Mouse (Mus musculus) hindbrain, embryonic 13.5 days (tissue): ENCODE data around the gene Bbs9. TPM values are rescaled to one million over a fixed set of nuclear protein-coding genes. Genes with fewer than 3 reads are reported as not detected.

Experiments used
- ATAC-seq: fragments of 200-750 bp; cut with Nextera tagmentation; 2 replicates; pipeline ENCODE4 v1.8.0; 2017; ENCODE audit warnings: moderate TSS enrichment; ENCODE audit not compliant: low FRiP score
- H3K27ac ChIP-seq: fragments of 300-500 bp; sonication (generic); 2 replicates; pipeline ENCODE4 v1.5.1; 2015; ENCODE audit warnings: inconsistent platforms, mild to moderate bottlenecking, moderate library complexity
- H3K27me3 ChIP-seq: fragments of 300-500 bp; sonication (generic); 2 replicates; pipeline ENCODE4 v1.6.1; 2015; ENCODE audit warnings: mild to moderate bottlenecking, inconsistent platforms
- H3K36me3 ChIP-seq: fragments of 300-500 bp; sonication (generic); 2 replicates; pipeline ENCODE4 v1.6.1; 2015; ENCODE audit warnings: mild to moderate bottlenecking, inconsistent platforms
- H3K4me1 ChIP-seq: fragments of 300-500 bp; sonication (generic); replicated peaks from 2 replicates; pipeline ENCODE4 v1.6.1; 2015; ENCODE audit warnings: inconsistent platforms
- H3K4me2 ChIP-seq: fragments of 300-500 bp; sonication (generic); 2 replicates; pipeline ENCODE4 v1.6.1; 2015; ENCODE audit warnings: inconsistent platforms, mild to moderate bottlenecking, moderate library complexity
- H3K4me3 ChIP-seq: fragments of 300-500 bp; sonication (generic); 2 replicates; pipeline ENCODE4 v1.5.1; 2015; ENCODE audit warnings: mild to moderate bottlenecking, inconsistent platforms
- H3K9ac ChIP-seq: fragments of 300-500 bp; sonication (generic); 2 replicates; pipeline ENCODE4 v1.6.1; 2015; ENCODE audit warnings: mild to moderate bottlenecking, inconsistent platforms
- H3K9me3 ChIP-seq: fragments of 300-500 bp; sonication (generic); 2 replicates; pipeline ENCODE4 v1.6.1; 2016; ENCODE audit warnings: inconsistent platforms
- WGBS: fragments of 180-500 bp; shearing (Covaris S2); methylation state at CpG from one replicate; pipeline ENCODE4 v1.1.7; 2015; 5-methylcytosine and 5-hydroxymethylcytosine counted together
- polyA plus RNA-seq: library from polyadenylated mRNA; unstranded; fragments of >200 nt; fragmentation: Nextera tagmentation; extraction: Ambion mirVana; gene quantifications from 2 replicates; pipeline ENCODE4 v1.2.1, GENCODE M21; 2015

Bbs9 gene
- polyA plus RNA-seq, 1 experiment from 2014 or later, result 17.1 TPM

DNA sequence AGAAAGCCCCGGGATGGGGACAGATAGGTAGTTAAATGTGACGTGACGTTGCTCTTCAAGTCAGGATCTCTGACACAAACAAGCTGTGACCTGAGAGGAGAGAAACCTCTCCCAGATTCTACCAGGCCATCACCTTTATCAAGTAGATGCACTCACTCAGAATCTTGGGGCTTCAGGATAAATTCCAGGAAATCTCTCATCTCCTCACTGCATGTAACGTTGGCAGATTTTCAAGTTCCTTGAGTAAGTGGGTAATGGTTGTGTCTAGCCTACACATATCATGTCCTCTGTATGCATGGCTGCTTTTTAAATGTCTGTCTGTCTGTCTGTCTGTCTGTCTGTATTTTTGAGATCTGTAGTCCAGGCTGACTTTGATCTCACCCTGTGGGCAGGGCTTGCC is 39.6 kb downstream of the Bbs9 start:
- Histone ChIP-seq H3K9me3 (no peaks in the 10 kb centered on the region), H3K27me3 (no peaks in the 10 kb centered on the region), H3K9ac (no peak overlapping the region), H3K4me1 (no peaks in the 10 kb centered on the region), H3K27ac (no peak overlapping the region), H3K4me2 (no peak overlapping the region), H3K36me3 (no peaks in the 10 kb centered on the region), H3K4me3 (no peak overlapping the region)
- 95% methylated on average over 4 of the region's 4 CpGs for WGBS
- no peak for ATAC-seq

DNA sequence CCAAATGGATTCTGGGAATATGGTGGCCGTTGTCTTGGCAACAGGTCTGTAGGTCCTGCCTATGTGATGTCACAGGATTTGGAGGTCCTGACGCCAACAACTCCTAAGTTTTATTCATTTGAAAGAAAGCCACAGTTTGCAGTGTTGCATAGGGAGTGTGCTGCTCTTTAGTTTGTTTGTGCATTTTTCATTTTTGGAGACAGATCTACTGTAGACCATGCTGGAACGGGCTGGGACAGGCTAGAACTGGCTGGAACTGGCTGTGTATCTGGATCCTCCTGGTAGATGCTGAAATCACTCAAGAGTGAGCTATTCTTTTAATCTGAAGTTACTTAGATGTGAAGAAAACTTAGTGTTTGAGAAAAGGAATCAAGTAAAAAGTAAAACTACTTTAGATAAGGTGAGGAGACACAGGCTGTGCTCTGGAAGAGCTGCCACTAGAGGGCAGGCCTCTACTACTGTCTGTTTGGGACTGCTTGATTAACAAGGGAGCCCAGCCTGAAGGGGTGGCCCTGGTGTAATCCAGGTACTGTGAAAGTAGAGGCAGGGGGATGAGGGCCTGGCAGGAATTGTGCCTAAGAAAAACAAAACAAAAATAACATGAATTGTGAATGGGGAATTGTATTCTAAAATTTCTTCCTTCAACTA is 43.0 kb downstream of the Bbs9 start:
- no peak for ATAC-seq
- 92% methylated on average over 3 of the region's 3 CpGs for WGBS

DNA sequence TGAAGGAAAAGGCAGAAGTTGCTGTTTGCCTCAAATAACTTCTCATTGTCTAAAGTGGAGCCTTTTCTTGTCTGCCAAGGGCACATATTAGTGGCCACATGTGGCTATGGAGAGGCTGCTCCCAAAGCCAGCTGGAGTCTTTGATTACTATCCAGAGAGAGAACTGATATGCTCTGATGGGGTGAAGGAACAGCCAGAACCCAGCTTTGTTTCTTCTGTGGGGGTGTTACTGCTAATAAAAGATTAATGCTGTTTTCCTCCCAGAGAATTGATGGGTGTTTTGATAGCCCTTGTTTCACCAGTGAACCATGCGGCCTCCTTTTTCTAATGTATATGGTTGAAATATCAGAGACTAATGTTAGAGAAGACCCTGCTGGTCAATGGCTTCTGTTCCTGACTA is 47.9 kb downstream of the Bbs9 start:
- no peak overlapping the region for H3K9ac ChIP-seq
- H3K4me3 ChIP-seq, result no peak overlapping the region
- no peaks in the 10 kb centered on the region for H3K36me3 ChIP-seq
- H3K27me3 ChIP-seq, result no peaks in the 10 kb centered on the region
- WGBS, result 94% methylated on average over 1 of the region's 1 CpGs
- H3K9me3 ChIP-seq, result peaks cover 3% of the 10 kb centered on the region; the same call in 1 of the 2 replicates
- H3K27ac ChIP-seq, result no peak overlapping the region
- no peak overlapping the region for H3K4me2 ChIP-seq
- ATAC-seq, result no peak
- no peaks in the 10 kb centered on the region for H3K4me1 ChIP-seq

More for the DNA sequence above, 43.0 kb downstream of the Bbs9 start:
- no peaks in the 10 kb centered on the region for H3K36me3 ChIP-seq
- no peaks in the 10 kb centered on the region for H3K4me1 ChIP-seq
- peaks cover 3% of the 10 kb centered on the region; the same call in 1 of the 2 replicates for H3K9me3 ChIP-seq
- no peak overlapping the region for H3K4me3 ChIP-seq
- H3K9ac ChIP-seq, result no peak overlapping the region
- no peak overlapping the region for H3K4me2 ChIP-seq
- no peak overlapping the region for H3K27ac ChIP-seq
- no peaks in the 10 kb centered on the region for H3K27me3 ChIP-seq

DNA sequence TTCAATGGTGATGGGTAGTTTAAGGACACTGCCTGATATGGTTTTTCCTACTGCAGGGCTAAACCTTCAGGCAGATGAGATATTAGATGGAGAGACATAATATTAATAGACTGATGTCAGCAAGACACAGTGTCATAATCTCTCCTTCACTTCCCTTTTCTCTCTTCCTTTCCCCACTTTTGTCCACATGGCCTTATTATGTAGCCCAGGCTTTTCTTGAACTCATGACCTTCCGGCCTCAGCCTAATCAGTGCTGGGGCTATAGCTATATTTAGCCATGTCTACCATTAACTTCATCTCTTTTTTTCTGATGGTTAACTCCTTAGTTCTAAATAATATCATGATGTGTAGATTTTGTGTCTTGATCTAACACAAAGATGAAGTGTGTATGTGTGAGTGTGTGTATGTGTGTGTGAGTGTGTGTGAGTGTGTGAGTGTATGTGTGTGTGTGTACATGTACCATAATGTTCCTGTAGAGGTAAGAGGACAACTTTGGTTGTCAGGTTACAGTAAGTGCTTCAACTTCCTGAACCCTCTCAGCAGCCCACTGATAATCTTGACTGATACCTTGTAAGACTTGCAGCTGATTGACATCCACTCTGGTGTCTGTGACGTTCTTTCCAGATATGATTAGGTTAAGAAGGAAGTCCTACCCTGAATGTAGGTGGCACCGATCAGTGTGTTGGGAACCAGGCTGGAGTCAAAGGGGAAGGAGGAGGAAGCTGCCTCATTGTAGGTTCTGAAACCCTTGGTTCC is 55.4 kb downstream of the Bbs9 start:
- Histone ChIP-seq H3K27me3 (no peaks in the 10 kb centered on the region), H3K27ac (no peak overlapping the region), H3K4me2 (no peak overlapping the region), H3K9me3 (no peaks in the 10 kb centered on the region), H3K9ac (no peak overlapping the region), H3K4me3 (no peak overlapping the region), H3K4me1 (no peaks in the 10 kb centered on the region), H3K36me3 (no peaks in the 10 kb centered on the region)
- 89% methylated on average over 3 of the region's 3 CpGs for WGBS
- ATAC-seq, result no peak

DNA sequence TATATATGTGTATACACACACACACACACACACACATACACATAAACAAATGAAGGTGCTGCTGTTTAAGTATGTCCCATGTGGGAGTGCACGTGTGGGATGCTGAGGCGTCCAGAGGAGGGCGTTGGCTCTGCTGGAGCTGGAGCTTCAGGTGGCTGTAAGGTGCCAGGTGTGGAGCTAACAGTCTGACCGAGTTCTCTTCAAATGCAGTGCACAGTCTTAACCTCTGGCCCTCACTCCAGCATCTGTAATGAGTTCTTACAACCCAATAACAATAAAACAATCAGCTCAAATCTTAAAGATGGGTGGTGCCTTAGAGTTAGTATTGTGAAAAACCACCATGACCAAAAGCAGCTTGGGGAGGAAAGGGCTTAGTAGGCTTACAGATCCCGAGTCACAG is 56.6 kb downstream of the Bbs9 start:
- no peak overlapping the region for H3K4me2 ChIP-seq
- H3K36me3 ChIP-seq, result no peaks in the 10 kb centered on the region
- H3K9ac ChIP-seq, result no peak overlapping the region
- no peaks in the 10 kb centered on the region for H3K9me3 ChIP-seq
- H3K4me3 ChIP-seq, result no peak overlapping the region
- no peaks in the 10 kb centered on the region for H3K27me3 ChIP-seq
- H3K4me1 ChIP-seq, result no peaks in the 10 kb centered on the region
- H3K27ac ChIP-seq, result no peak overlapping the region
- ATAC-seq, result no peak
- WGBS, result 85% methylated on average over 5 of the region's 5 CpGs

DNA sequence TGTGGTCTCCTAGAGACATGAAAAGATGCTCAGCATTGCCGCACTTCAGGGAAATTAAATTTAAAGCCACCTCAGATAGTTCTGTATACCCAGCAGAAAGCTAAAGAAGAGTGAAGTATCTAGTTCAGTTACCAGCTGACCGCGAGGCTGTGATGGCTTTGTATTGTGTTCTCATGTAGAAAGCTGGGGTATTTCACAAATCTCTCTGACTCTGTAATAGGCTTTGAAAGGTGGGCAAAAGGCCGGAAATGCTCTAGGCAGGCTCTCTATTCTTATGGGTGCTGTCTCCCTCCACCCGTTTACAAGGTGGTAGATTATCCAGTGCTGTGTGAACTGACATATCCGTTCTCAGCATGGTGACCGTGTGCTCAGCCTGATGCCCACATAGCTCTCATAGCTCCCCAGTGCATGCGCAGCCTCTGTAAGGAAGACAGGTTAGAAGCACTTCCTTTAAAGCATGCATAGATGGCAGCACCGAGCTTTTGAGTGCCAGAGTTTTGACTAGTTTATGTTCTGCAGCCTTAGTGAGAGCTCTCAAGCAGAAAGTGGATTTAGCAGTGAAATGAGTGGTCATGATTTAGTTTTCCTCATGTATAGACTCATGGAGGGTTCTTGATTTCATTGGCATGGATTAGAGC is 57.4 kb downstream of the Bbs9 start:
- ATAC-seq, result peak; percentile 84
- Histone ChIP-seq H3K9ac (no peak overlapping the region), H3K9me3 (no peaks in the 10 kb centered on the region), H3K4me1 (no peaks in the 10 kb centered on the region), H3K27me3 (no peaks in the 10 kb centered on the region), H3K4me2 (no peak overlapping the region), H3K27ac (no peak overlapping the region), H3K4me3 (no peak overlapping the region), H3K36me3 (no peaks in the 10 kb centered on the region)
- 51% methylated on average over 9 of the region's 9 CpGs for WGBS

DNA sequence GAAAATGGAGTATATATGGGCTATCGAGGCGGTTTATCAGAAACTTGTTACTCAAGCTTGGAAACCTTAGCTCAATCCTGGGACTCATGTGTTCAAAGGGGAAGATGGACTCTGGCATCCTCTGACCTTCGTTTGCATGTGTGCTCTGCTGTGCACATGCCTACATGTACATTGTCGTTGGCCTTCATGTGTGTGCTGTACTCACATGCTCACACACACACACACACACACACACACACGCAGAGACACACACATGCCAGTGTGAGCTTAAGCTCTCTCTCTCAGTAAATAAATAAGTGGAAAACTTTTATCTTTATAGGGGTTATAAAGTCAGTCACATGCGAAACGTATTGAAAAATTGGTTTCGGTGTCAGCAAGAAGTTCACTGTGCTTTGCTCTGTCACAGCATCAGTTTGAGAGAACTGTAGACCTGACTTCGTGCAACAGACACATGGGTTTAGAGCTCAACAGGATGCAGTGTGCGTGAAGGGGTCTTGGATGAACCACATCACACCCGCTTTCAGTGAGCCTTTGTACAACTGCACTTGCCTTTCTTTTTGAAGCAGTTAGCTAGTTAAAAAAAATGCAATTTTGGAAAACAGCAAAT is 62.4 kb downstream of the Bbs9 start:
- H3K4me2 ChIP-seq, result no peak overlapping the region
- H3K4me1 ChIP-seq, result peaks cover 8% of the 10 kb centered on the region
- H3K9me3 ChIP-seq, result no peaks in the 10 kb centered on the region
- ATAC-seq, result no peak
- no peaks in the 10 kb centered on the region for H3K27me3 ChIP-seq
- no peak overlapping the region for H3K4me3 ChIP-seq
- no peak overlapping the region for H3K9ac ChIP-seq
- no peak overlapping the region for H3K27ac ChIP-seq
- H3K36me3 ChIP-seq, result no peaks in the 10 kb centered on the region
- 94% methylated on average over 11 of the region's 11 CpGs for WGBS

DNA sequence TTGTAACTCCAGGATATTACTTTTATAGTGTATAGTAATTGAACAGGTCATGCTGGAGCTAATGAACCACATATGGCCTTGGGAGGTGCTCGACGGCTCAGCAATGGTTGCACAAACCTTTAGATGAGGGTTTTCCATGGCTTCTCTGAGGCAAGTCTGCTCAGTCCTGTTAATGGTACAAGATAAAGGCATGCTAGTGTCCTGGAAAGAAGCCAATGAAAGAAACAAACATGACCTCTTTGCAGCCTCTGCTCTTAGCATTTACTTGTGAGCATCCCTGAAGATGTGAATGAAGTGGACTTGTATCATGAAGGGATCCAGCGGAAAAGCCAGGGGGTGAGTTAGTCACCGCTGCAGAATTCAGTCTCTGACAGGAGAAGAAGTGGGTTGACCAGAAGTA is 64.0 kb downstream of the Bbs9 start:
- H3K27ac ChIP-seq, result no peak overlapping the region
- H3K9ac ChIP-seq, result no peak overlapping the region
- H3K4me1 ChIP-seq, result peaks cover 8% of the 10 kb centered on the region
- H3K27me3 ChIP-seq, result no peaks in the 10 kb centered on the region
- WGBS, result 86% methylated on average over 4 of the region's 4 CpGs
- ATAC-seq, result no peak
- no peaks in the 10 kb centered on the region for H3K9me3 ChIP-seq
- H3K4me3 ChIP-seq, result no peak overlapping the region
- H3K36me3 ChIP-seq, result no peaks in the 10 kb centered on the region
- no peak overlapping the region for H3K4me2 ChIP-seq

DNA sequence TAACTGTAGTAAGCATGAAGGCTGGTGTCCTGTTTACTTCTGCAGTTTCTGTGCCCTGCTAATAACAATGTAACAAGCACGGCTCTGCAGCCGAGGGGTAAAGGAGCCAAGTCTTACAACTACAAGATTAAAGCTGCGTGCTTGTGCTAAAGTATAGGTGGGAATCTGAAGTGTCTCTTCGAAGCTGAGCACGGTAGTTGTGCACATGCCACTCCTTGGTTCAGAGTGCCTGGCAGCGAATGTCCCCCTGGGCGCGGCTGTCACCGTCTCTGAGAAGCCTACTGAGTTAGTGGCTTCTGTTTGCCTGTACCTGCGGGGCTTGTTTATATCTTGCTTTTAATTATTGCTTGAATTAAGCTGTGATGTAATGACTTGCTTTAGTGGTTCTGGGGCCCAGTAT is 65.6 kb downstream of the Bbs9 start:
- whole genome bisulfite sequencing, result 88% methylated on average over 10 of the region's 10 CpGs
- no peak for ATAC-seq

DNA sequence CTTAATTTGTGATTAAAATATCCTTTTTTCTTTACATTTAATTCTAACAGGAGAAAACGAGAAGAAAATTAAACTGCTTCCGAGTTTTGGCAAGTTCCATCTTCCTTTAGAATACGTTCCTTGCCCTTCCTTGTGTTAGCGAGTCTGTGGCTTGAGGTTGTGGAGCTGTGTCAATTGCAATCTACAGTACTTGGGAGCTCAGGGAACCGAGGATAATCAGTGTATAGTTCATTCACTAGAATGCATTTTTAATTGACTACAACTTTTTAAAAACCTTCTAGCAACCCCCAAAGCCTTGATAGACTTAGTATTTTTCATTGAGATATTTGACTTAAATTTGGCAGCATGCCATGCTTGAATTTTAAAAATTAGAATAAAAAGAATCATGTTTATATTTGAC is 68.0 kb downstream of the Bbs9 start:
- no peak for ATAC-seq
- Histone ChIP-seq H3K27me3 (no peaks in the 10 kb centered on the region), H3K36me3 (no peaks in the 10 kb centered on the region), H3K4me1 (peaks cover 8% of the 10 kb centered on the region), H3K4me2 (no peak overlapping the region), H3K9ac (no peak overlapping the region), H3K27ac (no peak overlapping the region), H3K4me3 (no peak overlapping the region), H3K9me3 (no peaks in the 10 kb centered on the region)
- WGBS, result 60% methylated on average over 5 of the region's 5 CpGs

More for the DNA sequence above, 65.6 kb downstream of the Bbs9 start:
- no peak overlapping the region for H3K9ac ChIP-seq
- H3K4me1 ChIP-seq, result peaks cover 8% of the 10 kb centered on the region
- H3K27ac ChIP-seq, result no peak overlapping the region
- H3K9me3 ChIP-seq, result no peaks in the 10 kb centered on the region
- H3K4me2 ChIP-seq, result no peak overlapping the region
- no peak overlapping the region for H3K4me3 ChIP-seq
- H3K36me3 ChIP-seq, result no peaks in the 10 kb centered on the region
- H3K27me3 ChIP-seq, result no peaks in the 10 kb centered on the region

DNA sequence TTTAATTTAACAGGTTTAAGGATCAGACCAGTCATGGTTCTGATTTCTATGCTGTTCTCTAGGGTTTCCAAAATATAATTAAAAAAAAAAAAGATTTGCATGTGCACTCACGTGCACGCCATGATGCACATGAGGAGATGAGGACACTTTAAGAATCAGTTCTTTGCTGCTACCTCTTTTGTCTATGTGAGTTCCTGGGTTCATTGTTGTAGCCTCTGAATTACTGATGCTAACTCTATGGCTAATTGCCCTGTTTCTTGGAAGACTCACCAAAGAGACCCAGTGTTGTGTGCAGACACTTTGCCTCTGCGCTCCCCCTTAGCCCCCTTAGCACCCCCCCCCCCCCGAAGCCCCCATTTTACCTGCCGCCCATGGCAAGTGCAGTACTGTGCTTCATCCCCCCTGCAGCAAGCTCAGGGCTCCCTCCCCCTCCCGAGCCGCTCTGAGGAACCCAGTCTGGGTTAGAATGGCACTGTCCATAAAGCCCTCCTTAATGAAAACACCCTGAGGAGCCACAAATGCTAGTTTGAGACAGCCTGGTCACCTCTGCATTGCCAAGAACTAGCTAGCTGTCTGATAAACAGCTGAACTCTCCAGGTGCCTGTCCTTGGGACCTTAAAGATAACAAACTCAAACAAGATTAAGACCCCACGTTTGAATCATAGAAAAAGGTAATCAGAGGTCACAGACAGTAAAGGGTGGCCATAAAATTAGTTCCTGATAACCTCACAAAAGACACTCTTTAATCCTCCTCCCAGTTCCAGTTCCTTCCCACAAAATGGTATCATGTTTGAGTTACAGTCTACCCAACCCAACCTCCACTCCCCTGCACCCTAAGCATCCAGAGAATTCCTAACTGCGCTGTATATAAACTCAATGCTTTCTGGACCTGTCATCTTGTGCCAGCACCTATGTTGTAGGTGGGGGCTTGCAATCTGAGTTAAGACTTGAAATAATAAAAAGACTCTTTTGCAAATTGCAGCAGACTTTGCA is 69.1 kb downstream of the Bbs9 start:
- no peak for ATAC-seq
- Histone ChIP-seq H3K9ac (no peak overlapping the region), H3K4me2 (no peak overlapping the region), H3K4me3 (no peak overlapping the region), H3K4me1 (peaks cover 5% of the 10 kb centered on the region), H3K27ac (no peak overlapping the region), H3K9me3 (no peaks in the 10 kb centered on the region), H3K36me3 (no peaks in the 10 kb centered on the region), H3K27me3 (no peaks in the 10 kb centered on the region)
- 59% methylated on average over 9 of the region's 9 CpGs for WGBS
